Mouse (Mus musculus) cerebral cortex, adult 2 months (tissue): ENCODE results near the gene Palm.

ENCODE experiments used
- WGBS: fragments of 180-500 bp; shearing (Covaris S2); methylation state at CpG from one replicate; pipeline ENCODE4 v1.1.7; 2018; 5-methylcytosine and 5-hydroxymethylcytosine counted together

The Palm gene

GRCm38 (mm10) chr10:79854801-79855541 lies 61.6 kb downstream of the Palm start:
- WGBS: under 1% methylated on average over 83 of the region's 83 CpGs

- WGBS: 2% methylated on average over 10 of the region's 10 CpGs
These were observed 62.3 kb downstream of the Palm start for GRCm38 (mm10) chr10:79855558-79856184.

- 16% methylated on average over 6 of the region's 6 CpGs for WGBS
These were observed 62.9 kb downstream of the Palm start for GRCm38 (mm10) chr10:79856280-79856679.

GRCm38 (mm10) chr10:79856704-79857451 lies 63.5 kb downstream of the Palm start:
- 20% methylated on average over 7 of the region's 7 CpGs for WGBS

- 6% methylated on average over 4 of the region's 4 CpGs for WGBS
These were observed 64.1 kb downstream of the Palm start for GRCm38 (mm10) chr10:79857452-79857811.

GRCm38 (mm10) chr10:79857894-79858293 lies 64.5 kb downstream of the Palm start:
- 56% methylated on average over 2 of the region's 2 CpGs for WGBS

GRCm38 (mm10) chr10:79858416-79859074 lies 65.2 kb downstream of the Palm start:
- 25% methylated on average over 17 of the region's 17 CpGs for WGBS

GRCm38 (mm10) chr10:79859116-79859515 lies 65.7 kb downstream of the Palm start:
- 61% methylated on average over 11 of the region's 11 CpGs for WGBS

GRCm38 (mm10) chr10:79860079-79860911 lies 66.9 kb downstream of the Palm start:
- 91% methylated on average over 26 of the region's 26 CpGs for WGBS

GRCm38 (mm10) chr10:79861230-79862048 lies 68.1 kb downstream of the Palm start:
- 56% methylated on average over 25 of the region's 25 CpGs for WGBS

GRCm38 (mm10) chr10:79862049-79862788 lies 68.8 kb downstream of the Palm start:
- WGBS: 62% methylated on average over 23 of the region's 23 CpGs

- 63% methylated on average over 10 of the region's 10 CpGs for WGBS
These were observed 69.6 kb downstream of the Palm start for GRCm38 (mm10) chr10:79862925-79863324.

GRCm38 (mm10) chr10:79864351-79865188 lies 71.2 kb downstream of the Palm start:
- WGBS: 42% methylated on average over 10 of the region's 10 CpGs

GRCm38 (mm10) chr10:79865189-79865601 lies 71.8 kb downstream of the Palm start:
- WGBS: 54% methylated on average over 12 of the region's 12 CpGs

GRCm38 (mm10) chr10:79865801-79866295 lies 72.5 kb downstream of the Palm start:
- WGBS: 73% methylated on average over 19 of the region's 19 CpGs

- WGBS: 82% methylated on average over 11 of the region's 11 CpGs
These were observed 73.2 kb downstream of the Palm start for GRCm38 (mm10) chr10:79866601-79867000.
